Mouse (Mus musculus) hindbrain, embryonic 16.5 days (tissue): ENCODE data around the gene Lypd8. TPM values are rescaled to one million over a fixed set of nuclear protein-coding genes. Genes with fewer than 3 reads are reported as not detected.

ENCODE experiments used
- ATAC-seq: fragments of 200-750 bp; cut with Nextera tagmentation; 2 replicates; pipeline ENCODE4 v1.8.0; 2017; ENCODE audit warnings: moderate TSS enrichment, moderate library complexity
- H3K27ac ChIP-seq: fragments of 300-500 bp; sonication (generic); 2 replicates; pipeline ENCODE4 v1.5.1; 2014; ENCODE audit warnings: low read depth, mild to moderate bottlenecking, control low read depth, low read length, moderate library complexity
- H3K27me3 ChIP-seq: fragments of 300-500 bp; sonication (generic); replicated peaks from 2 replicates; pipeline ENCODE4 v1.6.1; 2014; ENCODE audit warnings: low read length; ENCODE audit not compliant: control insufficient read depth, insufficient read depth
- H3K36me3 ChIP-seq: fragments of 300-500 bp; sonication (generic); 2 replicates; pipeline ENCODE4 v1.6.1; 2014; ENCODE audit warnings: mild to moderate bottlenecking, low read length, moderate library complexity, mixed read lengths; ENCODE audit not compliant: control insufficient read depth, insufficient read depth
- H3K4me1 ChIP-seq: fragments of 300-500 bp; sonication (generic); 2 replicates; pipeline ENCODE4 v1.6.1; 2014; ENCODE audit warnings: low read depth, low read length; ENCODE audit not compliant: control insufficient read depth, insufficient read depth
- H3K4me2 ChIP-seq: fragments of 300-500 bp; sonication (generic); 2 replicates; pipeline ENCODE4 v1.6.1; 2014; ENCODE audit warnings: mild to moderate bottlenecking, low read length, control low read depth, moderate library complexity
- H3K4me3 ChIP-seq: fragments of 300-500 bp; sonication (generic); 2 replicates; pipeline ENCODE4 v1.5.1; 2014; ENCODE audit warnings: mild to moderate bottlenecking, low read length, control low read depth, moderate library complexity
- H3K9ac ChIP-seq: fragments of 300-500 bp; sonication (generic); 2 replicates; pipeline ENCODE4 v1.6.1; 2014; ENCODE audit warnings: low read depth, mild to moderate bottlenecking, control low read depth, low read length, moderate library complexity
- H3K9me3 ChIP-seq: fragments of 300-500 bp; sonication (generic); 2 replicates; pipeline ENCODE4 v1.6.1; 2014; ENCODE audit warnings: mild to moderate bottlenecking, low read length, moderate library complexity; ENCODE audit not compliant: control insufficient read depth
- WGBS: fragments of 180-500 bp; shearing (Covaris S2); extraction: QIAGEN DNeasy Blood & Tissue Kit; methylation state at CpG from one replicate; pipeline ENCODE4 v1.1.7; 2014; 5-methylcytosine and 5-hydroxymethylcytosine counted together
- polyA plus RNA-seq: library from polyadenylated mRNA; unstranded; fragments of >200 nt; fragmentation: Nextera tagmentation; extraction: Ambion mirVana; gene quantifications from 2 replicates; pipeline ENCODE4 v1.2.1, GENCODE M21; 2015

Gene Lypd8
- polyA plus RNA-seq, 1 experiment from 2014 or later = not detected

GRCm38 (mm10) chr11:58432259-58432658 is 53.4 kb downstream of the Lypd8 start, which contains the start of gene Gm12253:
Gene Gm12253, plus strand, starts transcription at chr11:58432559.
- ATAC-seq = no peak

GRCm38 (mm10) chr11:58437866-58438265 is 59.0 kb downstream of the Lypd8 start:
- no peak for ATAC-seq
- WGBS = 54% methylated on average over 5 of the region's 5 CpGs

More at GRCm38 (mm10) chr11:58432259-58432658, 53.4 kb downstream of the Lypd8 start, which contains the start of gene Gm12253:
- Histone ChIP-seq H3K36me3 (no peaks in the 10 kb centered on the region), H3K9ac (no peak within 1 kb of the TSS), H3K9me3 (no peaks in the 10 kb centered on the region), H3K4me1 (no peaks in the 10 kb centered on the region), H3K4me2 (no peak within 1 kb of the TSS), H3K4me3 (no peak within 1 kb of the TSS), H3K27ac (no peak within 1 kb of the TSS), H3K27me3 (no peaks in the 10 kb centered on the region)
- WGBS = 84% methylated on average over 3 of the region's 3 CpGs

More at GRCm38 (mm10) chr11:58437866-58438265, 59.0 kb downstream of the Lypd8 start:
- no peaks in the 10 kb centered on the region for H3K4me1 ChIP-seq
- H3K4me2 ChIP-seq = no peak overlapping the region
- H3K9me3 ChIP-seq = no peaks in the 10 kb centered on the region
- no peaks in the 10 kb centered on the region for H3K36me3 ChIP-seq
- H3K27ac ChIP-seq = no peak overlapping the region
- H3K4me3 ChIP-seq = no peak overlapping the region
- no peaks in the 10 kb centered on the region for H3K27me3 ChIP-seq
- no peak overlapping the region for H3K9ac ChIP-seq

Other genes with a start within 250 kb of the Lypd8 start
- gene Gemin5, start 210.5 kb upstream of the Lypd8 start, polyA plus RNA-seq = 12.5 and 13.4 TPM in 2 replicates
- gene Mrpl22, start 207.4 kb upstream of the Lypd8 start, polyA plus RNA-seq = 90.2 and 92.1 TPM in 2 replicates
- 2.3 and 2.4 TPM in 2 replicates for gene Igtp, start 179.5 kb upstream of the Lypd8 start, polyA plus RNA-seq
- 1.5 and 1.7 TPM in 2 replicates for gene Irgm2, start 179.4 kb upstream of the Lypd8 start, polyA plus RNA-seq
- gene 4930438A08Rik, start 104.2 kb upstream of the Lypd8 start, polyA plus RNA-seq = 0.11 TPM in 1 of 2 replicates, not detected in the other
- gene Zfp692, start 72.0 kb upstream of the Lypd8 start, polyA plus RNA-seq = 29.2 and 30.1 TPM in 2 replicates
- gene Zfp672, start 48.7 kb upstream of the Lypd8 start, polyA plus RNA-seq = 38.2 and 38.6 TPM in 2 replicates
- 48.0 and 50.6 TPM in 2 replicates for gene Sh3bp5l, start 48.3 kb upstream of the Lypd8 start, polyA plus RNA-seq
- gene 1810065E05Rik, start 42.1 kb downstream of the Lypd8 start, polyA plus RNA-seq = not detected in 2 replicates
- gene Gm12253, start 53.5 kb downstream of the Lypd8 start, polyA plus RNA-seq = not detected in 2 replicates
- gene Lypd9, start 73.9 kb downstream of the Lypd8 start, polyA plus RNA-seq = not detected in 2 replicates
- gene Olfr30, start 83.2 kb downstream of the Lypd8 start, polyA plus RNA-seq = not detected in 2 replicates
- gene Olfr332, start 113.5 kb downstream of the Lypd8 start, polyA plus RNA-seq = not detected in 2 replicates
- gene Olfr331, start 123.5 kb downstream of the Lypd8 start, polyA plus RNA-seq = not detected in 2 replicates
- not detected in 2 replicates for gene Olfr330, start 155.8 kb downstream of the Lypd8 start, polyA plus RNA-seq
- not detected in 2 replicates for gene Olfr329-ps, start 167.4 kb downstream of the Lypd8 start, polyA plus RNA-seq
- gene Olfr328, start 176.6 kb downstream of the Lypd8 start, polyA plus RNA-seq = 0.07 TPM in 1 of 2 replicates, not detected in the other
- gene Olfr224, start 191.5 kb downstream of the Lypd8 start, polyA plus RNA-seq = 0.15 and 0.17 TPM in 2 replicates
- gene Olfr325, start 198.7 kb downstream of the Lypd8 start, polyA plus RNA-seq = not detected in 2 replicates
- gene Olfr324, start 216.1 kb downstream of the Lypd8 start, polyA plus RNA-seq = 0.08 and 0.30 TPM in 2 replicates
- not detected in 2 replicates for gene 2210407C18Rik, start 237.0 kb downstream of the Lypd8 start, polyA plus RNA-seq